ENCODE assay signal across 8 mouse cellular contexts in the genomic region with DNA sequence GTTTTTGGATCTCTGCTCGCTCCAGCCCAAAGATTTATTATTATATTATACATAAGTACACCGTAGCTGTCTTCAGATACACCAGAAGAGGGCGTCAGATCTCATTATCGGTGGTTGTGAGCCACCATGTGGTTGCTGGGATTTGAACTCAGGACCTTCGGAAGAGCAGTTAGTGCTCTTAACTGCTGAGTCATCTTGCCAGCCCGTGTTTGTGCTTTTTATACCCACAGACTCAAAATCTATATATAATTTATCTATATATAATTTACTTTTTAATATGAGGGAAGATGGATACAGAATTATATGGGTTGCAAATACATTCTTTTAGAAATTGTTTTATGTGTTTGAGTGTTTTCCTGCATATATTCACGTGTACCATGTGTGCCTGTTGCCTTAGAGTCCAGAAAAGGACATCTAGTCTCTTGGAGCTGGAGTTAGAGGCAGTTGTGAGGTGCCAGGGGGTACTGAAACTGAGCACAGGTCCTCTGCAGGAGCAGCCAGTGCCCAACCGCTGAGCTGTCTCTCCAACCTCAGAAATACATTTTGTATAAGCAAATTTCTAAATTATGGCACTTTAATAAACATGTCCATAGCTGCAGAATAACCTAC.
DNase-seq lines count a peak whose midpoint lies in the region; ATAC-seq and TF ChIP-seq lines count a peak whose summit lies in the region.

No protein-coding gene starts in this region.

- H3K4me3 ChIP-seq in heart, embryonic 11.5 days (ENCODE audit: low read depth, low read length) = peak overlapping the region; percentile 97
- peak overlapping the region; percentile 83 to 89; a peak in 3 of 4 replicates for H3K4me3 ChIP-seq in ES-E14 (ENCODE audit: insufficient read depth in 1 of 2, low read depth in 1 of 2, low read length in 2 of 2, poor library complexity in 1 of 2, severe bottlenecking in 1 of 2)
- H3K4me3 ChIP-seq in hindbrain, embryonic 11.5 days (ENCODE audit: low read depth, low read length) = peak overlapping the region; percentile 92
- H3K4me3 ChIP-seq in midbrain, embryonic 10.5 days = peak overlapping the region; percentile 86

- no peak overlapping the region for H3K27ac ChIP-seq in heart, embryonic 11.5 days (ENCODE audit: low read depth, low read length)
- no peak overlapping the region for H3K27ac ChIP-seq in ES-E14 (ENCODE audit: insufficient read depth, low read depth, low read length, poor library complexity, severe bottlenecking)
- H3K27ac ChIP-seq in hindbrain, embryonic 11.5 days (ENCODE audit: low read depth, low read length) = no peak overlapping the region
- H3K27ac ChIP-seq in midbrain, embryonic 10.5 days (replicated peaks) = peak overlapping the region; percentile 98

- no peak for ATAC-seq in heart, embryonic 11.5 days (replicated peaks; ENCODE audit: insufficient number of reproducible peaks, low FRiP score, low TSS enrichment)
- no peak for ATAC-seq in hindbrain, embryonic 11.5 days (ENCODE audit: low FRiP score)
- no peak for ATAC-seq in megakaryocyte-erythroid progenitor cell, adult 5-6 weeks (replicated peaks; ENCODE audit: low FRiP score, low TSS enrichment, poor library complexity, severe bottlenecking)

- H3K9me3 ChIP-seq in heart, embryonic 11.5 days (replicated peaks; ENCODE audit: control insufficient read depth, low read length) = no peaks in the 10 kb centered on the region
- no peaks in the 10 kb centered on the region for H3K9me3 ChIP-seq in ES-E14 (ENCODE audit: control insufficient read depth, insufficient read depth, low read depth, low read length)
- H3K9me3 ChIP-seq in hindbrain, embryonic 11.5 days (ENCODE audit: control insufficient read depth, low read length) = no peaks in the 10 kb centered on the region
- H3K9me3 ChIP-seq in midbrain, embryonic 10.5 days (replicated peaks) = no peaks in the 10 kb centered on the region

- no peak overlapping the region for H3K9ac ChIP-seq in heart, embryonic 11.5 days (ENCODE audit: low read depth, low read length)
- no peak overlapping the region for H3K9ac ChIP-seq in ES-E14 (ENCODE audit: insufficient read depth, low read depth, low read length, poor library complexity, severe bottlenecking)
- no peak overlapping the region for H3K9ac ChIP-seq in hindbrain, embryonic 11.5 days (ENCODE audit: low read depth, low read length)

- H3K27me3 ChIP-seq in heart, embryonic 11.5 days (ENCODE audit: control insufficient read depth, insufficient read depth, low read length) = no peaks in the 10 kb centered on the region
- H3K27me3 ChIP-seq in hindbrain, embryonic 11.5 days (ENCODE audit: control insufficient read depth, insufficient read depth, low read length) = no peaks in the 10 kb centered on the region
- H3K27me3 ChIP-seq in midbrain, embryonic 10.5 days (ENCODE audit: low read depth, poor library complexity, severe bottlenecking) = no peaks in the 10 kb centered on the region

- peaks cover 8% of the 10 kb centered on the region for H3K4me1 ChIP-seq in heart, embryonic 11.5 days (ENCODE audit: control insufficient read depth, insufficient read depth, low read length)
- peaks cover 0 to 2% of the 10 kb centered on the region in 2 experiments; a peak in 2 of 4 replicates for H3K4me1 ChIP-seq in ES-E14 (ENCODE audit: control insufficient read depth in 2 of 2, insufficient read depth in 2 of 2, low read length in 2 of 2, poor library complexity in 1 of 2)
- H3K4me1 ChIP-seq in hindbrain, embryonic 11.5 days (replicated peaks; ENCODE audit: control insufficient read depth, insufficient read depth, low read length) = no peaks in the 10 kb centered on the region
- peaks cover 12% of the 10 kb centered on the region for H3K4me1 ChIP-seq in midbrain, embryonic 10.5 days

- peak overlapping the region; percentile 57 for H3K4me2 ChIP-seq in heart, embryonic 11.5 days
- peak overlapping the region; percentile 43; the same call in 1 of the 2 replicates for H3K4me2 ChIP-seq in hindbrain, embryonic 11.5 days (replicated peaks; ENCODE audit: low read depth, low read length)

- H3K36me3 ChIP-seq in heart, embryonic 11.5 days (ENCODE audit: control insufficient read depth, insufficient read depth, low read length) = peaks cover 11% of the 10 kb centered on the region
- peaks cover 22% of the 10 kb centered on the region for H3K36me3 ChIP-seq in ES-E14 (ENCODE audit: control insufficient read depth, insufficient read depth, low read length, poor library complexity, severe bottlenecking)
- H3K36me3 ChIP-seq in hindbrain, embryonic 11.5 days (ENCODE audit: control insufficient read depth, insufficient read depth, low read length) = 0 out of 2 replicates have a peak, but pooled peaks cover 5% of the 10 kb centered on the region
- peaks cover 29% of the 10 kb centered on the region for H3K36me3 ChIP-seq in midbrain, embryonic 10.5 days

- in situ Hi-C loops in ES-E14 (cut with MboI; ENCODE audit: low sequenced_read_pairs in 2 of 2, unreplicated experiment in 2 of 2) = loop anchor here in 1 of 2 experiments (25.0 kb wide), 1 partner anchor 530 kb away; a partner anchor contains a TSS

- WGBS in heart, embryonic 11.5 days (ENCODE audit: insufficient replicate concordance) = 53% methylated on average over 8 of the region's 8 CpGs
- 55% methylated on average over 8 of the region's 8 CpGs for WGBS in hindbrain, embryonic 11.5 days
- 54% methylated on average over 8 of the region's 8 CpGs for WGBS in midbrain, embryonic 10.5 days

- no peak for DNase-seq in heart, postnatal 25 days (ENCODE audit: low spot score)
- DNase-seq in ES-E14 (ENCODE audit: low read depth, low spot score) = no peak
- DNase-seq in hindbrain, embryonic 11.5 days (ENCODE audit: low spot score) = no peak
- DNase-seq in midbrain, embryonic 10.5 days (ENCODE audit: low spot score) = no peak
- no peak for DNase-seq in thymus, adult 18-20 months
- DNase-seq in spleen, postnatal 4 days (ENCODE audit: low spot score in 2 of 2) = no peak

- intact Hi-C loops in heart, postnatal 25 days (cut with DNase I) = no loop called here

TF ChIP-seq in ES-E14, 5 proteins besides CTCF, POLR2A, EP300 and RAD21:
- TF ChIP-seq CHD2 (IDR thresholded peaks at IDR 0.05; ENCODE audit: low read depth, low read length) (no peak), MAFK (IDR thresholded peaks at IDR 0.05; ENCODE audit: insufficient read depth, low read depth, low read length) (no peak), HCFC1 (IDR thresholded peaks at IDR 0.05; ENCODE audit: borderline replicate concordance, insufficient read depth, low read length) (no peak), ZC3H11A (IDR thresholded peaks at IDR 0.05; ENCODE audit: borderline replicate concordance, low read depth, low read length) (no peak), ZNF384 (IDR thresholded peaks at IDR 0.05; ENCODE audit: low read depth, low read length) (no peak)
